In genomic region chr6:94466508-94467205, GRCm38 (mm10) we compare ENCODE assay signal across 8 mouse cellular contexts. TPM values are rescaled to one million over a fixed set of nuclear protein-coding genes. Genes with fewer than 3 reads are reported as not detected.
DNase-seq lines count a peak whose midpoint lies in the region; ATAC-seq and TF ChIP-seq lines count a peak whose summit lies in the region.

No protein-coding gene starts in this region.

- no peak overlapping the region for H3K9ac ChIP-seq in intestine, postnatal 0 days (ENCODE audit: low read depth, low read length)
- H3K9ac ChIP-seq in intestine, embryonic 15.5 days: no peak overlapping the region
- no peak overlapping the region for H3K9ac ChIP-seq in CH12.LX (ENCODE audit: insufficient read depth, low read depth)
- H3K9ac ChIP-seq in hindbrain, embryonic 14.5 days: no peak overlapping the region

- H3K36me3 ChIP-seq in intestine, postnatal 0 days (ENCODE audit: control insufficient read depth, insufficient read depth): no peaks in the 10 kb centered on the region
- no peaks in the 10 kb centered on the region for H3K36me3 ChIP-seq in intestine, embryonic 15.5 days
- no peaks in the 10 kb centered on the region for H3K36me3 ChIP-seq in CH12.LX (replicated peaks in 1 of 2; ENCODE audit: control insufficient read depth in 1 of 2, insufficient read depth in 1 of 2, low read length in 1 of 2)
- no peaks in the 10 kb centered on the region for H3K36me3 ChIP-seq in testis, adult 2 months (ENCODE audit: control insufficient read depth, insufficient read depth, low read length)
- no peaks in the 10 kb centered on the region for H3K36me3 ChIP-seq in hindbrain, embryonic 14.5 days (replicated peaks; ENCODE audit: control insufficient read depth, insufficient read depth)

- intact Hi-C loops in gastrocnemius, postnatal 36 days (cut with DNase I): no loop called here

- in situ Hi-C loops in CH12.LX (cut with MboI; ENCODE audit: low pct_ligation_motif_present, low pct_unique_long_range_greater_than_20kb, low sequenced_read_pairs): no loop called here

- no peaks in the 10 kb centered on the region for H3K79me2 ChIP-seq in CH12.LX (replicated peaks; ENCODE audit: control insufficient read depth, extremely low read depth, insufficient read depth, poor library complexity, severe bottlenecking)

- TF ChIP-seq RAD21 in CH12.LX (IDR thresholded peaks at IDR 0.05; ENCODE audit: low read depth, low read length): no peak

- 16% methylated on average over 5 of the region's 5 CpGs for WGBS in intestine, postnatal 0 days
- 26% methylated on average over 5 of the region's 5 CpGs for WGBS in intestine, embryonic 15.5 days
- 63% methylated on average over 5 of the region's 5 CpGs for WGBS in hindbrain, embryonic 14.5 days

- ATAC-seq in intestine, postnatal 0 days: no peak
- no peak for ATAC-seq in intestine, embryonic 15.5 days
- ATAC-seq in hindbrain, embryonic 14.5 days (ENCODE audit: low FRiP score): no peak

- TF ChIP-seq CTCF in intestine, postnatal 0 days (IDR thresholded peaks at IDR 0.05; ENCODE audit: low read depth): peak; percentile 64
- no peak; a peak in 1 of 4 replicates for TF ChIP-seq CTCF in CH12.LX (conservative IDR thresholded peaks at IDR 0.05 in 1 of 2, IDR thresholded peaks at IDR 0.05 in 1 of 2; ENCODE audit: low read depth in 2 of 2, low read length in 2 of 2)
- TF ChIP-seq CTCF in testis, adult 2 months (IDR thresholded peaks at IDR 0.05; ENCODE audit: control insufficient read depth, insufficient read depth, insufficient replicate concordance, low read depth, low read length): peak; percentile 81; the same call in 1 of the 2 replicates

- H3K9me3 ChIP-seq in intestine, postnatal 0 days (ENCODE audit: control insufficient read depth): no peaks in the 10 kb centered on the region
- no peaks in the 10 kb centered on the region for H3K9me3 ChIP-seq in intestine, embryonic 15.5 days
- H3K9me3 ChIP-seq in CH12.LX (replicated peaks; ENCODE audit: low read length): peaks cover 18% of the 10 kb centered on the region
- no peaks in the 10 kb centered on the region for H3K9me3 ChIP-seq in hindbrain, embryonic 14.5 days (ENCODE audit: control insufficient read depth, low read length)

- dilution Hi-C loops in CH12.LX (cut with MboI; ENCODE audit: extremely low pct_ligation_motif_present, extremely low pct_unique_long_range_greater_than_20kb, low sequenced_read_pairs): no loop called here

- H3K27ac ChIP-seq in intestine, postnatal 0 days (ENCODE audit: low read depth, low read length): no peak overlapping the region
- H3K27ac ChIP-seq in intestine, embryonic 15.5 days: no peak overlapping the region
- H3K27ac ChIP-seq in CH12.LX (ENCODE audit: insufficient read depth, low read depth): no peak overlapping the region
- H3K27ac ChIP-seq in testis, adult 2 months (ENCODE audit: control insufficient read depth, insufficient read depth, low read depth, low read length): no peak overlapping the region; the same call in none of the 2 replicates
- no peak overlapping the region for H3K27ac ChIP-seq in hindbrain, embryonic 14.5 days

- H3K4me2 ChIP-seq in intestine, postnatal 0 days (replicated peaks; ENCODE audit: low read depth): no peak overlapping the region
- no peak overlapping the region for H3K4me2 ChIP-seq in intestine, embryonic 15.5 days (replicated peaks)
- H3K4me2 ChIP-seq in CH12.LX (ENCODE audit: insufficient read depth, low read depth, poor library complexity, severe bottlenecking): no peak overlapping the region
- H3K4me2 ChIP-seq in hindbrain, embryonic 14.5 days (replicated peaks): no peak overlapping the region

- H3K27me3 ChIP-seq in intestine, postnatal 0 days (replicated peaks; ENCODE audit: control insufficient read depth, insufficient read depth, low read length): no peaks in the 10 kb centered on the region
- no peaks in the 10 kb centered on the region for H3K27me3 ChIP-seq in intestine, embryonic 15.5 days (replicated peaks)
- H3K27me3 ChIP-seq in CH12.LX (replicated peaks): no peaks in the 10 kb centered on the region
- H3K27me3 ChIP-seq in testis, adult 2 months (ENCODE audit: control insufficient read depth, insufficient read depth, low read length): no peaks in the 10 kb centered on the region
- H3K27me3 ChIP-seq in hindbrain, embryonic 14.5 days (ENCODE audit: control insufficient read depth, insufficient read depth, low read length): no peaks in the 10 kb centered on the region

- H3K4me3 ChIP-seq in intestine, postnatal 0 days (ENCODE audit: low read depth, low read length): no peak overlapping the region
- no peak overlapping the region for H3K4me3 ChIP-seq in intestine, embryonic 15.5 days (replicated peaks)
- H3K4me3 ChIP-seq in CH12.LX (replicated peaks in 1 of 3; ENCODE audit: low read depth in 2 of 3, low read length in 2 of 3, poor library complexity in 1 of 3): no peak overlapping the region
- H3K4me3 ChIP-seq in testis, adult 2 months (ENCODE audit: control insufficient read depth, low read depth, low read length): no peak overlapping the region
- no peak overlapping the region for H3K4me3 ChIP-seq in hindbrain, embryonic 14.5 days (replicated peaks; ENCODE audit: low read length)

- peak; percentile 6 for DNase-seq in CH12.LX (ENCODE audit: extremely low read depth)
- peak; percentile 59 to 74 for DNase-seq in adrenal gland, adult (ENCODE audit: inconsistent age in 2 of 2, low spot score in 1 of 2)
- peak; percentile 34 for DNase-seq in induced T-regulatory cell, adult 2 months (ENCODE audit: low read depth)
- no peak for DNase-seq in gastrocnemius, postnatal 36 days
- DNase-seq in hindbrain, embryonic 14.5 days (ENCODE audit: low spot score): no peak

- TF ChIP-seq EP300 in CH12.LX (IDR thresholded peaks at IDR 0.05; ENCODE audit: low read length): no peak

- H3K4me1 ChIP-seq in intestine, postnatal 0 days (replicated peaks; ENCODE audit: control insufficient read depth, insufficient read depth, low read length): no peaks in the 10 kb centered on the region
- H3K4me1 ChIP-seq in intestine, embryonic 15.5 days (replicated peaks): 0 out of 2 replicates have a peak, but pooled peaks cover 7% of the 10 kb centered on the region
- H3K4me1 ChIP-seq in CH12.LX (ENCODE audit: control insufficient read depth in 1 of 2, insufficient read depth in 2 of 2): no peaks in the 10 kb centered on the region
- no peaks in the 10 kb centered on the region for H3K4me1 ChIP-seq in testis, adult 2 months (ENCODE audit: control insufficient read depth, insufficient read depth, low read length)
- H3K4me1 ChIP-seq in hindbrain, embryonic 14.5 days (replicated peaks; ENCODE audit: control insufficient read depth, insufficient read depth, low read length): peaks cover 7% of the 10 kb centered on the region

- no peak for TF ChIP-seq POLR2A in CH12.LX (IDR thresholded peaks at IDR 0.05; ENCODE audit: low read depth, low read length)
- no peak for TF ChIP-seq POLR2A in testis, adult 2 months (IDR thresholded peaks at IDR 0.05; ENCODE audit: control insufficient read depth, low read depth, low read length)

TF ChIP-seq in CH12.LX, 34 proteins besides CTCF, POLR2A, EP300 and RAD21:
- TF ChIP-seq PAX5 (IDR thresholded peaks at IDR 0.05; ENCODE audit: low read length) (no peak), HCFC1 (IDR thresholded peaks at IDR 0.05; ENCODE audit: low read depth, low read length) (no peak), ZC3H11A (IDR thresholded peaks at IDR 0.05; ENCODE audit: low read depth, low read length) (no peak), UBTF (IDR thresholded peaks at IDR 0.05; ENCODE audit: low read depth, low read length) (no peak), ELF1 (IDR thresholded peaks at IDR 0.05; ENCODE audit: low read depth, low read length) (no peak), MXI1 (IDR thresholded peaks at IDR 0.05; ENCODE audit: low read depth, low read length) (no peak), NRF1 (IDR thresholded peaks at IDR 0.05; ENCODE audit: low read depth, low read length) (no peak), ZMIZ1 (IDR thresholded peaks at IDR 0.05; ENCODE audit: low read depth, low read length) (no peak), MAZ (IDR thresholded peaks at IDR 0.05; ENCODE audit: low read depth, low read length) (no peak), JUND (conservative IDR thresholded peaks at IDR 0.05; ENCODE audit: low read depth, low read length) (no peak), USF2 (conservative IDR thresholded peaks at IDR 0.05; ENCODE audit: low read depth, low read length) (no peak), MAX (IDR thresholded peaks at IDR 0.05; ENCODE audit: low read length) (no peak), ETS1 (conservative IDR thresholded peaks at IDR 0.05; ENCODE audit: low read depth, low read length) (no peak), USF1 (IDR thresholded peaks at IDR 0.05; ENCODE audit: low read depth, low read length) (no peak), SMC3 (IDR thresholded peaks at IDR 0.05; ENCODE audit: low read depth, low read length) (no peak), MAFK (IDR thresholded peaks at IDR 0.05; ENCODE audit: insufficient replicate concordance, low read length) (no peak), MYC (IDR thresholded peaks at IDR 0.05; ENCODE audit: low read depth, low read length) (no peak), TBP (conservative IDR thresholded peaks at IDR 0.05; ENCODE audit: low read depth, low read length) (no peak), NELFE (IDR thresholded peaks at IDR 0.05; ENCODE audit: low read depth, low read length) (no peak)

RNA-seq across cellular contexts. Expression of gene Slc25a26, which starts 33.5 kb away (rescaled TPM):
- 6.1 and 7.7 TPM in 2 replicates for polyA plus RNA-seq in intestine, postnatal 0 days (2015; fragmentation: Nextera tagmentation; extraction: Ambion mirVana)
- 9.0 and 10.0 TPM in 2 replicates for polyA plus RNA-seq in intestine, embryonic 15.5 days (2015; fragmentation: Nextera tagmentation; extraction: Ambion mirVana)
- total RNA-seq in CH12.LX (2012; rRNA removed) (5.5 and 6.7 TPM in 2 replicates), CH12.LX (2014; rRNA removed) (5.9 and 6.1 TPM in 2 replicates)
- polyA plus RNA-seq in CH12.LX (2012; ENCODE audit: insufficient read length, low read depth): 9.9 and 10.4 TPM in 2 replicates
- polyA plus RNA-seq in testis, adult 2 months (2012; rRNA removed): 26.7 and 28.1 TPM in 2 replicates
- total RNA-seq in gastrocnemius, postnatal 36 days (2021): 10 to 100 TPM; 14.4 to 15.6 TPM
- 6.8 TPM in 2 replicates for polyA plus RNA-seq in hindbrain, embryonic 14.5 days (2014; fragmentation: Nextera tagmentation; extraction: Ambion mirVana)

Comparison
In these comparisons a context has a peak if more than half of its experiments do, and no peak if none do; other contexts are left out.
1. CTCF ChIP-seq: peak in intestine, postnatal 0 days (single experiment) and testis, adult 2 months (single experiment); none in CH12.LX (0 of 2).
2. DNase-seq: peak in CH12.LX (single experiment), adrenal gland, adult (2 of 2) and induced T-regulatory cell, adult 2 months (single experiment); none in gastrocnemius, postnatal 36 days (0 of 2) and hindbrain, embryonic 14.5 days (single experiment).